Mouse (Mus musculus): ENCODE data around the gene Fam174b.

DNA sequence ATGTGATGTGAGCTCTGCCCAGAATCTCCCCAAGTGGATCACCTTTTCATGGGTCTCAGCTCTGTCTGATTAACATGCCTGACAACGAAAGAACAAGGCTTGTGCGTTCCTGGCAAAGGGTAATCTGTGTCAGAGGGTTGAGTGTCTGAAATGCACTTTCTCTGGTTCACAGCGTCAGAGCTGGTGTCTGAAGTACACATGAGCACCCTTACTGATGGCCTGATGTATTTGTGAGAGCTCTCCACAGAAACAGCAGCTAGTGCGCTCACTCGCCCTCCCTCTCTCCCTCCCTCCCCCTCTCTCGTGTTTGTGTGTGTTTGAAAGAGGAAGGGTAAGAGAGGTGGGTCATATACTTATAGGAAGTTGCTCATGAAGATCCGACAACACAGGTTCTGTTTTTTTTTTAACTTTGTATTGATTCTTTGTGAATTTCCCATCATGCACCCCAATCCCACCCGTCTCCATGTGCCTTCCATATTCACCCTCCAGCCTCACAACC, 21.6 kb downstream of the Fam174b start:
- TF ChIP-seq CTCF (IDR thresholded peaks at IDR 0.05) (no peak), EP300 (IDR thresholded peaks at IDR 0.05) (peak; percentile 97)

Data from lung, postnatal 0 days (tissue).